Mouse (Mus musculus) megakaryocyte, embryonic 14.5 days (primary cell): ENCODE data around the gene Tal1. TPM values are rescaled to one million over a fixed set of nuclear protein-coding genes. Genes with fewer than 3 reads are reported as not detected.

Experiments
- H3K27me3 ChIP-seq: replicated peaks from 2 replicates; pipeline ENCODE3; 2012; ENCODE audit warnings: inconsistent platforms
- H3K36me3 ChIP-seq: replicated peaks from 2 replicates; pipeline ENCODE3; 2012; ENCODE audit warnings: low read length, inconsistent platforms, mixed read lengths
- H3K4me1 ChIP-seq: 2 replicates; pipeline ENCODE4 v1.6.1; 2012; ENCODE audit warnings: inconsistent platforms
- H3K4me3 ChIP-seq: replicated peaks from 2 replicates; pipeline ENCODE3; 2012; ENCODE audit warnings: moderate library complexity, mild to moderate bottlenecking, inconsistent platforms
- H3K9me3 ChIP-seq: 2 replicates; pipeline ENCODE4 v1.6.1; 2012; ENCODE audit warnings: inconsistent platforms
- FLI1 ChIP-seq: IDR thresholded peaks from 2 replicates; pipeline ENCODE4 v1.6.1; 2012; ENCODE audit warnings: low read length, inconsistent platforms, mixed read lengths
- GATA1 ChIP-seq: IDR thresholded peaks from 3 replicates; pipeline ENCODE4 v1.6.1; 2012; ENCODE audit warnings: mixed read lengths, low read length, inconsistent platforms, borderline replicate concordance
- polyA plus RNA-seq: library from polyadenylated mRNA; stranded (reverse); fragments of >175 nt; gene quantifications from 2 replicates; pipeline ENCODE4 v1.2.3, GENCODE M21; 2012; ENCODE audit warnings: low replicate concordance; ENCODE audit not compliant: insufficient read depth

Gene Tal1
- polyA plus RNA-seq, 1 experiment = 106 TPM

DNA sequence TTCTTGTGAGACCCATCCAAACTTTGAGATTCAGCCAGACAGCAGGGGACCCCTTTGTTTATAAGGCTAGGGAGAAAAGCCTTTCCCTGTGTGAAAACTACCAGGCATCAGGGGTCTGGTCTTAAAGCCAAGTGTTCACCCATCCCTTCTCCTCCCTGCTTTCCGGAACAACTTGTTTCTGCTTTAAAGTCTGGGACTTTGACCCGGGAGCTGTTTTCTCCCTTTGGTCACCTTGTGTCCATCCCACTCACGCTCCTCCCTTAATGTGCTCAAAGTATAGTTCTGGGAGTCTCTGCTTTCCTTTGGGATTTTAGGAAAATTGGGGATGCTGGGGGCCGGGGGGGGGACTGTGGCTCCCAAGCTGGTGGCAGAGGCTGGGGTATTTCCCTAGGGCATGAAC is 30.0 kb downstream of the Tal1 start:
- Histone ChIP-seq H3K36me3 (peaks cover 7% of the 10 kb centered on the region), H3K4me3 (no peak overlapping the region), H3K27me3 (no peaks in the 10 kb centered on the region), H3K4me1 (peaks cover 92% of the 10 kb centered on the region), H3K9me3 (no peaks in the 10 kb centered on the region)
- TF ChIP-seq GATA1 = no peak
- no peak for TF ChIP-seq FLI1

DNA sequence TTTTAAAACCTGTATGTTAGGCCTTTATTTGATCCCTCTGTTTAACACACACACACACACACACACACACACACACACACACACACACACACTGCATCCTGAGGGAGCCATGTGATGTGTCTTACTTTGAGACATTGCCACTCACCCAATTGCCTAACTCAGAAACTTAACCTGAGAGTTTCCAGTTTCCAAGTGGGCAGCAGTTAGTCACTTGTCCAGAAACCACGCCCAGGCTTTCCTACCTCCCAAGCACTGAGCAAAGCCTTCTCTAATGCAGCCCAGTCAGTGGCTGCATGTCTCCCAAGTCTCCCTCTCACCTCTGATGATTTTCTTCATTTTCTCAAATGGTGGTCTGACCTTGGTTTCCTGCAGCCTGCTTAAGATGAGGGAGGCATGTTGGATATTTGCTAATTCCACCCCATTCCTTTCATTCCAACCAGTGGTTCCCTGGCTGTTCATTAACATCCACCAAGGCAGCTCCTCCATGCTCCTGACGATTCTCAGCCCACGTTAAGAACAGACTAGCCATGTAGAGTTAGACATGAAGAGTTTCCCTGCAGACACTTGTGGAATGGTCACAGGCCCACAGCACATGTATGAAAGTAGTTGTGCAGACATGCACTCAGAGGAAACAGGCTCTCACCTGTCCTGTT is 30.7 kb downstream of the Tal1 start:
- Histone ChIP-seq H3K36me3 (peaks cover 7% of the 10 kb centered on the region), H3K9me3 (no peaks in the 10 kb centered on the region), H3K4me1 (peaks cover 92% of the 10 kb centered on the region), H3K4me3 (no peak overlapping the region), H3K27me3 (no peaks in the 10 kb centered on the region)
- no peak for TF ChIP-seq FLI1
- no peak for TF ChIP-seq GATA1

DNA sequence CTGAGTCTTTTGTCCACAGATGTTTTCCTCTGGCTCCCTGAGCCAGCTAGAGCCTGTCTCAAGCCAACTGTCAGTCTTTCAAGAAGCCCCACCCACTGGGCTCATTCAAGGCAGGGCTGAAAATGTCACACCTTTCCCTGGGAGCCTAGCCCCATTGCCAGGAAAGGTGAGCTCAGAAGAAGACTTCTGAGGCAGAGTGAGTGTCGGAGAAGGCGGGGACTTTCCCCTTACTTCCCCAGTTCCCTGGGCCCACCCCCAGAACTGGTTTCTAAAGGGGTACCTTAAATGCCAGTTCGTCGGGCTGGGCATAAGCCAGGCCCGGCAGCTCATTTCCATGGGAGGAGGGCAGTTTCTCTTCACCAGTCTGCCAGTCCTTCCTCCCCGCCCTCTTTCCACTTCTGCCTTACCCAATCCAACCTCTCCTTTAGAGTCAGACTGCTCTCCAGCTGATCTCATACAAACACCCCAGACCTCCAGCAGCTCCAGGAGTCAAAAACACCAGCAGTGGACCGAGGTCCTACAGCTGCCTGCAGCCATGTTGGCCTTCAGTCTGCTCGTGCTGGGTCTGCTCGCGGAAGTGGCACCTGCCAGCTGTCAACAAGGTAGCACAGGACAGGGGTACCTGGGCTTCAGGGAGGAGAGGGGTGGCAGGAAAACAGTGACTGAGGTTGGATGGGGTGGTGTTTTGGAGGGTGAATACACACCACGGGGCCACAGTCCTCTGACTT is 32.5 kb downstream of the Tal1 start, which contains the start of gene Pdzk1ip1:
TSS of gene Pdzk1ip1 (plus strand) at position 98 of the 728 bp plus-strand sequence.
- H3K27me3 ChIP-seq = no peaks in the 10 kb centered on the region
- peak within 1 kb of the TSS; percentile 84 for H3K4me3 ChIP-seq
- TF ChIP-seq GATA1 = no peak
- TF ChIP-seq FLI1 = no peak
- peaks cover 92% of the 10 kb centered on the region for H3K4me1 ChIP-seq
- no peaks in the 10 kb centered on the region for H3K9me3 ChIP-seq
- H3K36me3 ChIP-seq = peaks cover 11% of the 10 kb centered on the region

DNA sequence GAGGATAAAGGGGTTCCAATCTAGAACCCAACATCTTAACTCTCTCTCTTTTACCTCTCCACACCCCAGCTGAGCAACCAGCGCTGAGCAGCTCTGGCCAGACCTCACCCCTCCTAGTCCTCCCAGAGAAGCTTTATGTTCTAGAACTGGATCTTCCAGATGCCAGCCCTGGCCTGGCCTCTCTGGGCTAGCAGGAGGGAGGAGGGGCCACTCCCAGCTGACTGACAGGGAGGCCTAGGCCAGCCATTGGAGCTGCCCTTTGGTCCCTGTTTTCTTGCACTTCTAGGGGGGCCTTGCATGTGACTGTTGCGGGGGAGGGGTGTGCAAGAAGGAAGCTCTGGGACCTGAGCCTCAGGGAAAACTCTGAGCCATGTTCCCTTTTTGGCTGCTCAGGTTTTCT is 34.4 kb downstream of the Tal1 start:
- Histone ChIP-seq H3K36me3 (peaks cover 11% of the 10 kb centered on the region), H3K4me3 (peak overlapping the region; percentile 35), H3K27me3 (no peaks in the 10 kb centered on the region), H3K9me3 (no peaks in the 10 kb centered on the region), H3K4me1 (peaks cover 96% of the 10 kb centered on the region)
- TF ChIP-seq FLI1 (no peak), GATA1 (no peak)

DNA sequence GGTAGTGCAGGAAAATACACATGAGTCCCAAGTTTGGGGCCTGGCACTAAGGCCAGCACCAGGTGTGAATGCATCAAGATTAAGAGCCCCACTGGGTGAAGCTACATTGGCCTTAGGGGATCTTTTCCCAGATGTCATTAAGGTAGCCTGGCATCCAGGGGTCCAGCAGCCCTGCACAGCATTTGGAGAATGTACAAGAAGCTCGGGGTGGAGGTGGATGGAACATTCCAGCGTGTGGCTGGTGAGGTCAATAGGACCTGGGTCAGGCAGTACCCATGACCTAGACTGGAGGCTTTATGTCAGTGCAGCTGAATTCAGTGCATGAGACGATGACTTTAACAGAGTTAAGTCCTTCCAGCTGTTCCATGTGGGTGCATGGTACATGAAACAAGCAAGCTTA is 35.6 kb downstream of the Tal1 start:
- TF ChIP-seq GATA1 = no peak
- TF ChIP-seq FLI1 = no peak
- Histone ChIP-seq H3K36me3 (peaks cover 11% of the 10 kb centered on the region), H3K4me3 (no peak overlapping the region), H3K4me1 (peaks cover 97% of the 10 kb centered on the region), H3K9me3 (no peaks in the 10 kb centered on the region), H3K27me3 (no peaks in the 10 kb centered on the region)

DNA sequence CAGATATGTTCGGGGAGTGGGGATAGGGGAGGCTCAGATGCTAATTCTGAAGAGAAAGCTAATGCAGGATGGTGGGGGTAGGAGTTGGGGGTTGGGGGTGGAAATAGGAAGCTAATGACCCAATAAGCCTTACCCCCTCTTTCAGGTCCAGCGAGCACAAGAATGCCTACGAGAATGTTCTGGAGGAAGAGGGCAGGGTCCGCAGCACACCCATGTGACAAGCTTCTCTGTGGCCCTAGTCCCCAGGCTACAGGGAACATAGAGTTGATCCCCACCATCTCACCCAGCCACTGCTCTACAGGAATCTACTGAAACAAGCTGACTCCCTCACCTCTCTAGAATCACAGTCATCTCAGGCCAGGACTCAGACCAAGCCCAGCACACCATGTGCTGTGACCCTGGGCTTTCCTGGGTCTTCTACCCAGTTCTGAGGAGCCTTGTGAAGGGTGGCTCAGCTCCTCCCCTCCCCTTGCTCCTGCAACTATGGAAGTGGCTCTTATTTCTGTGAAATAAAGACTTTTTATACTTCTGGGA is 37.2 kb downstream of the Tal1 start:
- Histone ChIP-seq H3K27me3 (no peaks in the 10 kb centered on the region), H3K4me3 (no peak overlapping the region), H3K9me3 (no peaks in the 10 kb centered on the region), H3K36me3 (peaks cover 11% of the 10 kb centered on the region), H3K4me1 (peaks cover 97% of the 10 kb centered on the region)
- TF ChIP-seq FLI1 (no peak), GATA1 (no peak)

DNA sequence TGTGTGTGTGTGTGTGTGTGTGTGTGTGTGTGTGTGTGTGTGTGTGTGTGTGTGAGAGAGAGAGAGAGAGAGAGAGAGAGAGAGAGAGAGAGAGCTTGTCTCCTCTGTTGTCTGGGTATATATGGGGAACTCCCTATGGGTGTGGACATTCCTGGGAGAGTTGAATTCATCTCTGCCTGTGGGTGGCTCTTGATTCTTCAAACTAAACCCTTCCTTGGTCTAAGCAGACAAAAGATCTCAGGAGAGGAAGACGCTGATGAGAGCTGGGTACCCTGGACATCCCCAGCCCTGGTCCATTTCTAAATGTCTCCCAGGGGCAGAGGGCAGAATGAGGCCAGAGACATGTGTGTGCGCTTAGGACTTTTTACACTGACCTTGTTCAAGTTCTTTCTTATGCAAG is 37.8 kb downstream of the Tal1 start:
- Histone ChIP-seq H3K4me1 (peaks cover 97% of the 10 kb centered on the region), H3K9me3 (no peaks in the 10 kb centered on the region), H3K4me3 (no peak overlapping the region), H3K27me3 (no peaks in the 10 kb centered on the region), H3K36me3 (peaks cover 11% of the 10 kb centered on the region)
- TF ChIP-seq FLI1 (no peak), GATA1 (no peak)

DNA sequence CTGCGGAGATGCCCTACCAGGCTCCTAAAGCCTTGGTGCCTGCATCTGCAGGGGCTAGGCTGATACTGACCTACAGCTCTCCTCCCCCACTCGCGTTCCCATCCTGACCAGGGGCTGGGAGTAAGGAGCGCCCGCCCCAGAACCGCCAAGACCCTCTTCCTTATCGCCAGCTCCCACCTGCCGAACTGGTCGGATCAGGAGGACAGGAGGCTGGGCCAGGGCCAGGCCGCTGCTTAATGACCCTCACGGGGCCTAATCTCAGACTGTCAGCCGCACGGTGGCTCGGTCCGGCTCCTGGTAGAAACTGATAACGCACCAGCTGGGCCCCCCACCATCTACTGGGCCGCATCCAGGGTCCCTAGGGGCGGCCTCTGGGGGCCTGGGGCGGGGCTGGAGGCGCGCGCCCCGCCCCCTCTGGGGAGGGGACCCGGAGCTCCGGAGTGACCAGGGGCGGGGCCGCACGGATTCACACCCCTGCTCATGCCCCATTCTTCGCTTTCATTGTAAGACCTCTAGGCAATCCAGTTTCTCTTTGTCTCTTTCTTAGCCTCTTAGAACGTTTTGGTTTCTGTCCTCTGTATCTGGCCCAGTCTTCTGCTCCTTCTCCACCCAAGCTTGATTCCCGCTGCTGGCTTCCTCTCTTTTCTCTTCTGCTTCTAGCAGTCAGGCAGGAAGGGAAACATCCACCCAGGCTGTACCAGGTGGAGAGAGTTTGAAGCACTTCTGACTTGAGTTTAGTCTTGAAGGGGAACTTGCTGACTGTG is 39.6 kb downstream of the Tal1 start:
- Histone ChIP-seq H3K27me3 (no peaks in the 10 kb centered on the region), H3K9me3 (no peaks in the 10 kb centered on the region), H3K4me3 (peak overlapping the region; percentile 90), H3K36me3 (peaks cover 8% of the 10 kb centered on the region), H3K4me1 (peaks cover 94% of the 10 kb centered on the region)
- 0 out of 3 replicates have a peak, but pooled peaks have one; percentile 27 for TF ChIP-seq GATA1
- no peak for TF ChIP-seq FLI1

DNA sequence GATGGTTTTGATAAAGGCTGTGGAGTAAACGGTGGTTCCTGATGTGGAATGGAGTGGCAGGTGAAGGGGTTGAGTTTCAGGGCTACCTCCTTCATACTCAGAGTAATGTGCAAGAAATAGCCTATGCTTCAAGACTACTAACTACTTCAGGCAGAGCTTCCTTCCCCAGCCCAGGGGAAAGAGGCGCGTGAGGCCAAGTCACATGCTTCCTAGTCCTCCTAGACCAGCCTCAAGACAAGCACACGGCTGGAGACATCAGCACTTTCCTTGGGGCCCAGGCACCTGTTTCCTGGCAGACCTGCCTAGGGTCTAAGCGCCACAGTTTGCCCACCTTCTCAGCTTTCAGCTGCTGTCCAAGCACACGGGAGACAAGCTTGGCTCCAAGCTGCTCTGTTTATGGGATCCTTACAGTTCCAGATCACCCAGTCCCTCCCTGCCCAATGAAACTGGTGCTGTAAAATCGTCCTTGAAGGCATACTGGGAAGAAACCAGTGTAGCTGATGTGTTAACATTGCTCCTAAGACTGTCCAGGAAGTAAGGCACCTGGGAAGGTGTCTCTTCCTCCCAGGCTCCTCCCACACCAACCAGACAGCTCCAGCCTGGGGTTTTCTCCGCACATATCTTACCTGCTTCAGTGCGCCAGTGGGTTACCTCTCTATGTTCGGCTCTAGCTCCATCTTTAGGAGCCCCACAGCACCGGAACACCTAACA is 40.4 kb downstream of the Tal1 start:
- TF ChIP-seq GATA1 = no peak
- TF ChIP-seq FLI1 = no peak
- Histone ChIP-seq H3K36me3 (peaks cover 4% of the 10 kb centered on the region), H3K4me1 (peaks cover 94% of the 10 kb centered on the region), H3K9me3 (no peaks in the 10 kb centered on the region), H3K4me3 (peak overlapping the region; percentile 90), H3K27me3 (no peaks in the 10 kb centered on the region)
